Mouse (Mus musculus): ENCODE results near the gene Tent5b. TPM values are rescaled to one million over a fixed set of nuclear protein-coding genes. Genes with fewer than 3 reads are reported as not detected.

Gene Tent5b
- polyA plus RNA-seq, 1 experiment: 5.1 TPM

- DNase-seq (ENCODE audit: low read depth, low spot score): no peak
- WGBS: 47% methylated on average over 6 of the region's 6 CpGs
Observed at GRCm38 (mm10) chr4:133463184-133463583, 16.7 kb upstream of the Tent5b start.

GRCm38 (mm10) chr4:133468080-133468479 is 11.9 kb upstream of the Tent5b start:
- WGBS: 0% methylated on average over 27 of the region's 27 CpGs
- DNase-seq (ENCODE audit: low read depth, low spot score): peak; percentile 75

GRCm38 (mm10) chr4:133469122-133469521 is 10.8 kb upstream of the Tent5b start:
- WGBS: 32% methylated on average over 12 of the region's 12 CpGs
- no peak for DNase-seq (ENCODE audit: low read depth, low spot score)

GRCm38 (mm10) chr4:133471135-133471821 is 8.7 kb upstream of the Tent5b start:
- no peak for DNase-seq (ENCODE audit: low read depth, low spot score)
- 80% methylated on average over 7 of the region's 7 CpGs for WGBS

- no peak for DNase-seq (ENCODE audit: low read depth, low spot score)
- WGBS: 62% methylated on average over 2 of the region's 2 CpGs
Observed at GRCm38 (mm10) chr4:133473833-133474232, 6.1 kb upstream of the Tent5b start.

- no peak for DNase-seq (ENCODE audit: low read depth, low spot score)
- 3% methylated on average over 34 of the region's 34 CpGs for WGBS
Observed at GRCm38 (mm10) chr4:133480185-133480537, 229 bp downstream of the Tent5b start.

GRCm38 (mm10) chr4:133480754-133481153 is 822 bp downstream of the Tent5b start:
- 64% methylated on average over 6 of the region's 6 CpGs for WGBS
- DNase-seq (ENCODE audit: low read depth, low spot score): no peak

GRCm38 (mm10) chr4:133481488-133481887 is 1.6 kb downstream of the Tent5b start:
- DNase-seq (ENCODE audit: low read depth, low spot score): no peak
- WGBS: 52% methylated on average over 4 of the region's 4 CpGs

GRCm38 (mm10) chr4:133482479-133482878 is 2.5 kb downstream of the Tent5b start:
- WGBS: 67% methylated on average over 3 of the region's 3 CpGs

GRCm38 (mm10) chr4:133484266-133485025 is 4.5 kb downstream of the Tent5b start:
- WGBS: 13% methylated on average over 22 of the region's 22 CpGs

More at GRCm38 (mm10) chr4:133482479-133482878, 2.5 kb downstream of the Tent5b start:
- DNase-seq (ENCODE audit: low read depth, low spot score): no peak

GRCm38 (mm10) chr4:133485691-133486425 is 5.9 kb downstream of the Tent5b start:
- WGBS: 86% methylated on average over 28 of the region's 28 CpGs

More at GRCm38 (mm10) chr4:133484266-133485025, 4.5 kb downstream of the Tent5b start:
- peak; percentile 50 for DNase-seq (ENCODE audit: low read depth, low spot score)

GRCm38 (mm10) chr4:133486673-133487357 is 6.9 kb downstream of the Tent5b start:
- DNase-seq (ENCODE audit: low read depth, low spot score): no peak
- WGBS: 83% methylated on average over 26 of the region's 26 CpGs

More at GRCm38 (mm10) chr4:133485691-133486425, 5.9 kb downstream of the Tent5b start:
- DNase-seq (ENCODE audit: low read depth, low spot score): no peak

GRCm38 (mm10) chr4:133488619-133489392 is 8.9 kb downstream of the Tent5b start:
- 31% methylated on average over 20 of the region's 20 CpGs for WGBS
- DNase-seq (ENCODE audit: low read depth, low spot score): no peak

GRCm38 (mm10) chr4:133489489-133490245 is 9.7 kb downstream of the Tent5b start:
- DNase-seq (ENCODE audit: low read depth, low spot score): no peak
- WGBS: 27% methylated on average over 4 of the region's 4 CpGs

- DNase-seq (ENCODE audit: low read depth, low spot score): no peak
- 43% methylated on average over 10 of the region's 10 CpGs for WGBS
Observed at GRCm38 (mm10) chr4:133491800-133492199, 11.9 kb downstream of the Tent5b start.

- no peak for DNase-seq (ENCODE audit: low read depth, low spot score)
- WGBS: 6% methylated on average over 11 of the region's 12 CpGs
Observed at GRCm38 (mm10) chr4:133493895-133494294, 14.0 kb downstream of the Tent5b start.

GRCm38 (mm10) chr4:133494432-133494831 is 14.5 kb downstream of the Tent5b start:
- WGBS: under 1% methylated on average over 12 of the region's 12 CpGs
- DNase-seq (ENCODE audit: low read depth, low spot score): peak; percentile 86

- DNase-seq (ENCODE audit: low read depth, low spot score): no peak
- WGBS: 61% methylated on average over 4 of the region's 4 CpGs
Observed at GRCm38 (mm10) chr4:133494867-133495266, 14.9 kb downstream of the Tent5b start.

All from large intestine, adult 2 months (tissue).